Mouse (Mus musculus) CD4-positive, CD25-positive, alpha-beta regulatory T cell, adult 4 months (primary cell): ENCODE results near the gene Cd180. TPM values are rescaled to one million over a fixed set of nuclear protein-coding genes. Genes with fewer than 3 reads are reported as not detected.
A peak's percentile ranks its signal among the peaks of the same experiment; 100 is the strongest.
"Not testable (repeated sequence)": the region's sequence is repeated elsewhere in the genome, so short reads cannot be mapped to it uniquely, and the experiment has no call there.

Source experiments
- ATAC-seq: one replicate; pipeline ENCODE4 v1.8.0; 2017
- polyA plus RNA-seq, 2 experiments: library from polyadenylated mRNA; unstranded; fragments of 100-300 nt; shearing (Covaris generic); gene quantifications; one replicate each; pipeline ENCODE4 v1.2.1; 2017

The Cd180 gene
- polyA plus RNA-seq, 2 experiments from 2014 or later, result 0.28 to 1.9 TPM

GRCm38 (mm10) chr13:102678482-102678881, 14.9 kb upstream of the Cd180 start:
- peak; percentile 90 for ATAC-seq

- no peak for ATAC-seq
Observed at GRCm38 (mm10) chr13:102684890-102685289, 8.5 kb upstream of the Cd180 start.

DNA sequence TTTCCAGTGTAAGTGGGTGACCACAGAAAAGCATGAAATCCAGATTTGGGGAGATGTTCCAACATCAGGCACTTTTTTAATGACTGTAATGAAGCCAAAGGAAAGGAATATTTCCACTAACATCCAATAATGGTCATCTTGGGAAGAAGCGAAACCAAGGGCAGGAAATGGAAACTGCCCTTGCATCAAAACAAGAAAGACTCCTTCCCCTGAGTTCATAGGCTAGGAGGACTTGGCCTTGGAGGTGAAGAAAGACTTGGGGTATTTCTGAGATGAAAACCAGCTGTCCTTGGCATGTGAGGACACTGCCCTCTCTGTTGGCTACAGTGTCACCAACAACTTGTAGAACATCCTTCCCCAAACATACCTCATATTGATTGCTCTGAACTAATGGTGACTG, 5.2 kb upstream of the Cd180 start:
- no peak for ATAC-seq

DNA sequence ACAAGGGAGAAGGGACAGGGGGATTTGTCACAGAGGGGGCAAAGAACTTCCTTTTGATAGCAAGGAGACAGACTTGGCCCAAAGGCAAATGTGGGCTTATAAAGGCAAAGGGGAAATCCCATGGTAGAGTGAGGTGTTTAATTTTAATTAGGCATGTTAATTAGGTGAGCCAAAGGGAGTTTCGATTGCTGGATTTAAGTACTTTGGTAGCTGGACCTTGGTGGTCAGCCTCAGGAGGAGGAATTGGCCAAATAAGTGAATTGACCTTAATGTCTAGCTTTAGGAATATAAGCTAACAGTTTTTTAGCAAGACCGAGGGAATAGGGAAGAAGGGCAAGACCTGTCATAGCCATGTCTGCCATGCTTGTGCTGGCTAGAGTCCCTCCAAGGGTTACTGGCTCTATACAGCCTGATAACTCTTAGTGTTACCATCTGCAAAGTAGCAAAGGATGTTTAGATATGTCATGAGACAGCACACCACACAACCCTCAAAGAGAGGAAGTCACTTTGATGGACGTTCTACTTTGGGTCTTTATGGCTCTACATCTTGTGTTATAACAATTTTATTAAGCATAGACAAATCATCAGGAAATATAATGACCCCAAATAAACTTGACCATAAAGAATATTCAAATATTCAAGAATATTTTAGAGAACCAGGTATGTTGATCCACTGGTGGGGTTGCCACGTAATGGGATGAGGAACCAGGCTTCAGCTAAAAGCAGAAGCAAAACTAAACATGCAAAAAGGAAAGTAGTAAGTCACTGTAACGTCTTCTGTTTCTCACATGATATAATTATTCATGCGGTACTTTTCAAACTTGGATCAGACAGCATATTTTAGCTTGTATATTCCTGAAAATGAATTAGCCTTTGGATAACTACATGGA, 3.9 kb upstream of the Cd180 start:
- ATAC-seq, result no peak

DNA sequence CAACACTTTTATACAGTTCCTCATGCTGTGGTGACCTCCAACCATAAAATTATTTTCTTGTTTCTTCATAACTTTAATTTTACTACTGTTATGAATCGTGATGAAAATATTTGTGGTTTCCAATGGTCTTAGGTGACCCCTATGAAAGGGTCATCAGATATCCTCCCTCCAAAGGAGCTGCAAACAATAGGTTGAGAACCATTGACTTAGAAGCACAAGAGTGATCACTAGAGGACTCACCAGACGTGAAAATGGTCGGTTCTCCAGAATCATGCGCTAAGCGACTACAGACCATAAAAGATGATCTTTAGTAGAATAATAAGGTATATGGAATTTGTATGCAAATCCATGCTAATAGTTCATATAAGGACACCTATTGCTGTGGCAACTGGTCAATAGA, 3.2 kb upstream of the Cd180 start:
- ATAC-seq, result no peak

DNA sequence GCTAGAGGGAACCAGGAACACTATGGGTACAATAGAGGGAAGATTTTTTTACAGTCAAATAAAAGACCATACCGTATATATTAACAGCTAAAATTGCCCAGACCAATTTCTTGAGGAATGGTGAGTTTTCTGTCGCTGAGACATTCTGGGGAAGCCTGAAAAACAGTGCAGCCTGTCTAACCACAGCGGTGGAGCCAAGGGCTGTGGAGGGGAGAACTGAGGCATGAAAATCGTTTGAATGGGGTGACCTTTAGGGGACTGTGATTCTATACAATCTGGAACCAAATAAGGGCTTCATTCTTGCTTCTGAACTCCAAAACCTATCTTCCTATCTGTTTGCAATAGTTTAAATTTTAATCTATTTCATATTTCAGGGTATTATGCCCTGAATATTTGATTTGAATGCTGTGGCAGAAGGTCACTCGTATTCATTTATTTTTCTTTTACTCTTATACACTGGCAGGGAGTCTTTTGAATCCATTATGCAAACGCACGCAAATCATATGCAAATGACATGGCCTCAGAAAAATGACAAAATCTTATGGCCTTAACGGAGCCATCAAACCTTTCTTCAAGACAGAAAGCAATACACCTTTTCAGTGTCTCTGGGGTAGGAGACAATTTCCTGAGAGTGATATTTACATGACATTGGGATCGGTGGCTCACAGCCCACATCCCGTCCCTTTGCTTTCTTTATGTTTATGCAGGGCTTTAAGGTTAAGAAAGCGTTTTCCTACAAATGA, 1.8 kb upstream of the Cd180 start:
- no peak for ATAC-seq

GRCm38 (mm10) chr13:102694154-102694553, 796 bp downstream of the Cd180 start:
- ATAC-seq, result no peak

GRCm38 (mm10) chr13:102695121-102695905, 2.0 kb downstream of the Cd180 start:
- no peak for ATAC-seq

- no peak for ATAC-seq
Observed at GRCm38 (mm10) chr13:102698335-102698734, 5.0 kb downstream of the Cd180 start.

- ATAC-seq, result no peak
Observed at GRCm38 (mm10) chr13:102698751-102699323, 5.5 kb downstream of the Cd180 start.

DNA sequence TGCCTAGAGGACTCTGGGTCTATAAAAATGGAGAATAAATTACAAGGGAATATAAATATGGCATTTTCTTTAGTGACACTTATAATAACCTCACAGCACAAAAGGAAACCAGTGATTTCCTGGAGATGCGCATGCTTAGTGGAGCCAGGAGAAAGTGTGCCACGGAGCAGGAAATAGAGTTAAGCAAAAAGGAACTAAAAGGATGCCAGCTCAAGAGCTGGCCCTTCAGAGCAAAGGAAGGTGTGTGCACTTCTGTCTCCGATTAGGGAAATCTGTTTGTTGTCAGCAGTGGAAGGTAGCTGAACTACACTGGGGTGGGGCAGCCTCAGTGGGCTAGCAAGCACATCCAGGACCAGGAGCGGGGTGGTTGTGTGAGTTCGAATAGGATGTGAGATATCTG, 6.8 kb downstream of the Cd180 start:
- ATAC-seq, result no peak

DNA sequence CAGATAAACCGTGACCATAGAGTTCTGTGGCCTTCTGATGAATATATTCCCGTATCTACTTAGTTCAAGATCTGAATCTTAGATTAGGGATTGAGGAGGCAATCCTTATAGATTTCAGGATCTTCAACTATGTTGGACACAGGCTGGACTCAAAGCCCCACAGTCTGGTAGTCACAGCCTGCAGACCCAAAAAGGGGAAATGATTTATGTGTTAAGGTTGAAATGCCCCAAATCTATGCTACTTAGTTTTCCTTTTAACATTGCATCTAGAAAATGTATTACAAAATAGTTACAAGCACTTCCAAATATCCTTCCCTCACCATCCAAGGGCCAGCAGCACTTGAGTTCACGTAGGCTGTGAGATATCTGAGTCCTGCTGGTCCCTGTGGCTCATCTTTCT, 7.4 kb downstream of the Cd180 start:
- no peak for ATAC-seq

DNA sequence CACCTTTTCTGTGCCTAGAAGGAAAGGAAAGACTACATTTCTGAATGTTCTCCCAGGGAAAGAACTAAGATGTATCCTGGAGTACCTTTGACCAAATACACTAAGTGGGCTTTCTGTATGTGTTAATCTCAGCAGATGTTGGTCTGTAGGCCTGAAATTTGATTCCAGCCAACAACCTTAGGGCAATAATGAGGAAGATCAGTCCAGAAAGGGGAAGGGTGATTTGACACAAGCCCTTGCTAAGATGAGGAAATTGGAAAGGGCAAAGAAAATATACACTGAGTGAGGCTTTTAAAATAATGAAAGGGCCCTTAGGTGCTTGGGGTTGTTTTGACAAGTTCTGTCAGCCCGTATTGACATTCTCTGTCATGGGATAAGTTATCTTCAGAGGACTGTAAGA, 23.6 kb downstream of the Cd180 start:
- no peak for ATAC-seq

GRCm38 (mm10) chr13:102725416-102725815, 32.1 kb downstream of the Cd180 start:
- no peak for ATAC-seq

GRCm38 (mm10) chr13:102725906-102726305, 32.5 kb downstream of the Cd180 start:
- no peak for ATAC-seq

GRCm38 (mm10) chr13:102726876-102727275, 33.5 kb downstream of the Cd180 start:
- no peak for ATAC-seq

- ATAC-seq, result no peak
Observed at GRCm38 (mm10) chr13:102728035-102728434, 34.7 kb downstream of the Cd180 start.

- not testable (repeated sequence) for ATAC-seq
Observed at GRCm38 (mm10) chr13:102728951-102729350, 35.6 kb downstream of the Cd180 start.

DNA sequence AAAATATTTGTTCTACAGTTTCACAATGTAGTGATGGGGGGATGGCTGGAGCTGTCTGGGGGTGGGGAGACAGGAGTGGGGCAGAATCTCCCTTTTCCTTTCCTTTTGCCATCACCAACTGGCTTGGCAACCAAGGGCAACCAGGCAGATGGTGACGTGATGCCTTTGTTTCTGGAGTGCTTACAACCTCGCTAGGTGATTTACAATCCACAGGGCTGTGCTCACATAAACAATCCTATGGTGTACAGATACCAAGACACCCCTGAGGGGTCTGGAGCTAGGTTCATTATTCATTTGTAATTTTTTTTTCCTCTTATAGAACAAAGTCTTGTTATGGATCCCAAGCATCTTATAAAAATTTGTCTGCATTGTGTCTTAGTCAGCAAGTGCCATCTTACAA, 39.7 kb downstream of the Cd180 start:
- ATAC-seq, result no peak

DNA sequence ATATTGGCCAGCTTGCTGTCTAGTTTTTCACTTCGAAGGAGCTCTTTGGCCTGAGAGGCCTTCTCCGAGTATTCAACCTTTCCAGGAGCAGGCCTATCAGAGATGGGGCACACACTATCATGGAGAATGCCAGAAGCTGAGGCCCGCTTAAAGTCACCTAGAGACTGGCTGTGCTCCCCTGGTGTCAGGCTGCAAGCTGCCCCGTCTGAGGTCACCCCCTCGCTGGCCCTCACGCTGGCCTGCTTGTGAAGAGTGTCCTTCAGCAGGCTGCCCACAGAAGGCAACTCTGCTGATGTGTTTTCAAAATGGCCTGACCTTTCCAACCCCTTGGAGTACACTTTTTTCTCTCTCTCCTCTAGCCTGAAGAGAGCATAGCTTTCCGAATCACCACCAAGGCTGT, 44.5 kb downstream of the Cd180 start:
- no peak for ATAC-seq

DNA sequence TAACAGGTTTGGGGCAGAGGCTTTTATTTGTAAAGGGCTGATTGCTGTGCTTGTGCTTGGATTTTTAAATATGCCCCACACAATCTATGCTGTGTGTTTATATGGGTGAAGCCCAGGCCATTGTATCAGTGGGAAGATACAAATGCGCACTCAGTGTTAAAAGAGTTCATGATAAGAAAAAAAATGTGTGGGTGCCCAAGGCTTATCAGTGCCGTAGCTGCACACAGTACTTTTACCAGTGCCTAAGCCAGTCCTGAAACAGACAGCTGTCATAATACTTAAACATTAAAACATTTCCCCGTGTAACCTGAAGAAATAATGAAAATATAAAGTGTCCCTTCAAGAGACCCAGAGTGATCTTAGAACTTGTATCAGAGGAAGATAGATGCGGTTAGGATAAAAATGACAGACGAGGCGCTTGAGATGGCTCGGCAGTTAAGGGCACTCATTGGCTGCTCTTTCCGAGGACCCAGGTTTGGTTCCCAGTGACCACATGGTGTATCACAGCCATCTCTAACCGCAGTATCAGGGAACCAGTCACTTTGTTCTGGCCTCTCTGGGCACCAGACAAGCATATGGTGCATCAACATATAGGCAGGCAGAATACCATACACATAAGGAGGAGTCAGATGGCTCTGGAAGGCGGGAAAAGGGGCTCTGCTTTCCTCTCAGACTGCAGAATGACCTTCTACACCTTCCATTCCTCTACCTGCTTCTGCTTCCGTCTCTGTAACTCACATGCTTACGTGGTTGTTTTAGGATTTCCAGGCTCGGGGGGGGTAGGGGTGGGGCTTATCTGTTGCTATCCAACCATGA, 46.6 kb downstream of the Cd180 start:
- ATAC-seq, result no peak
